17 mouse cellular contexts compared by ENCODE assay signal in genomic region chr13:52836231-52836630, GRCm38 (mm10).
"Had no signal": no experiment of that assay in that cellular context is flagged by ENCODE, and none has a peak within 500 bp of the region (broad histone marks: within the 10 kb centered on the region; RNA-seq: fewer than 3 reads in every experiment).

No protein-coding gene starts in this region.

- H3K27ac ChIP-seq: liver, embryonic 15.5 days; midbrain, embryonic 13.5 days; midbrain, embryonic 15.5 days; neural tube, embryonic 12.5 days; stomach, embryonic 15.5 days; stomach, postnatal 0 days had no signal

- H3K27me3 ChIP-seq: liver, embryonic 15.5 days; megakaryocyte, embryonic 14.5 days; midbrain, embryonic 13.5 days; midbrain, embryonic 15.5 days; neural tube, embryonic 12.5 days; stomach, embryonic 15.5 days had no signal

- H3K4me3 ChIP-seq: liver, embryonic 15.5 days; megakaryocyte, embryonic 14.5 days; midbrain, embryonic 13.5 days; midbrain, embryonic 15.5 days; myocyte; neural tube, embryonic 12.5 days; stomach, embryonic 15.5 days had no signal

- DNase-seq: lung, adult 18-20 months; lung, embryonic 14.5 days; lung, postnatal 10 days; lung, postnatal 4 days; right cerebral cortex, postnatal 14 days; thymus, adult 2 months; thymus, postnatal 25 days; thymus, postnatal 4 days had no signal

- H3K4me1 ChIP-seq: neural tube, embryonic 12.5 days had no signal

- H3K4me2 ChIP-seq: liver, embryonic 15.5 days; lung, embryonic 14.5 days; midbrain, embryonic 11.5 days; midbrain, embryonic 13.5 days; midbrain, embryonic 15.5 days; neural tube, embryonic 12.5 days; stomach, embryonic 15.5 days had no signal

- H3K9me3 ChIP-seq: liver, embryonic 15.5 days; midbrain, embryonic 13.5 days; midbrain, embryonic 15.5 days; neural tube, embryonic 12.5 days; stomach, embryonic 15.5 days had no signal

- H3K36me3 ChIP-seq: midbrain, embryonic 15.5 days had no signal

- ATAC-seq: midbrain, embryonic 13.5 days; midbrain, embryonic 15.5 days had no signal

- H3K9ac ChIP-seq: liver, embryonic 15.5 days; lung, embryonic 14.5 days; midbrain, embryonic 13.5 days; midbrain, embryonic 15.5 days; neural tube, embryonic 12.5 days; stomach, embryonic 15.5 days had no signal
